Mouse (Mus musculus): ENCODE data around the gene Krtcap3. TPM values are rescaled to one million over a fixed set of nuclear protein-coding genes. Genes with fewer than 3 reads are reported as not detected.

The Krtcap3 gene
- polyA plus RNA-seq, 1 experiment = 56.2 TPM

- Histone ChIP-seq H3K27ac (ENCODE audit: control insufficient read depth, insufficient read depth, low read length) (no peak overlapping the region), H3K4me1 (replicated peaks; ENCODE audit: control insufficient read depth, insufficient read depth, low read length) (peaks cover 9% of the 10 kb centered on the region), H3K4me3 (ENCODE audit: control insufficient read depth, insufficient read depth, low read length) (no peak overlapping the region), H3K36me3 (ENCODE audit: control insufficient read depth, insufficient read depth, low read length) (no peaks in the 10 kb centered on the region), H3K27me3 (ENCODE audit: control insufficient read depth, insufficient read depth, low read length) (no peaks in the 10 kb centered on the region)
- no peak for DNase-seq
- TF ChIP-seq POLR2A (IDR thresholded peaks at IDR 0.05; ENCODE audit: control insufficient read depth, extremely low read depth, insufficient read depth, low read length, poor library complexity) (no peak), CTCF (IDR thresholded peaks at IDR 0.05; ENCODE audit: borderline replicate concordance, control insufficient read depth, extremely low read depth, insufficient read depth, low read length, poor library complexity) (no peak)
- 98% methylated on average over 9 of the region's 9 CpGs for WGBS
These were observed 28.8 kb upstream of the Krtcap3 start for GRCm38 (mm10) chr5:31222696-31223095.

DNA sequence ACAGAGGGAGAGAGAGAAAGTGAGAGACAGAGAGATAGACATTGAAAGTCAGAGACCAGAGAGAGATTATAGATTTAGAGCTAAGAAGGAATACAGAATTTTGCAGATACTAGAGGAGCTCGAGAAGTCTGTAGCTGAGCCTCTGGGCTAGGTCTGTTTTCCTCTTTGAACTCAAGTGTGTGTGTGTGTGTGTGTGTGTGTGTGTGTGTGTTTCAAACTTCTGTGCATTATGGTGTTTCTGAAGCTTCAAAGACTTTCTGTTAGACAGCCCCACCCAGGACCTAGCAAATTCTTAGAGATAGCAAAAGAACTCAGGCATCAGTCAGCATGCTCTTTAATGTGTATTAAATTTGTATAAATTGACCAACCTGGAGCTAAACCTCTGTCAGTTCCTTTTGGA, 24.9 kb upstream of the Krtcap3 start:
- no peaks in the 10 kb centered on the region for H3K36me3 ChIP-seq (ENCODE audit: control insufficient read depth, insufficient read depth, low read length)
- no peaks in the 10 kb centered on the region for H3K4me1 ChIP-seq (replicated peaks; ENCODE audit: control insufficient read depth, insufficient read depth, low read length)
- 56% methylated on average over 1 of the region's 1 CpGs for WGBS

GRCm38 (mm10) chr5:31240637-31241521, 10.6 kb upstream of the Krtcap3 start, which contains the start of the genes Nrbp1 and Gm9970:
Gene Nrbp1 (plus strand): TSS chr5:31240864.
Gene Gm9970 (minus strand): TSS chr5:31241232.
- peak; percentile 96 for DNase-seq
- TF ChIP-seq POLR2A (IDR thresholded peaks at IDR 0.05; ENCODE audit: control insufficient read depth, extremely low read depth, insufficient read depth, low read length, poor library complexity) = peak; percentile 97
- no peak for TF ChIP-seq CTCF (IDR thresholded peaks at IDR 0.05; ENCODE audit: borderline replicate concordance, control insufficient read depth, extremely low read depth, insufficient read depth, low read length, poor library complexity)
- Histone ChIP-seq H3K27me3 (ENCODE audit: control insufficient read depth, insufficient read depth, low read length) (no peaks in the 10 kb centered on the region), H3K4me3 (ENCODE audit: control insufficient read depth, insufficient read depth, low read length) (peak within 1 kb of the TSS; percentile 89), H3K4me1 (replicated peaks; ENCODE audit: control insufficient read depth, insufficient read depth, low read length) (peaks cover 8% of the 10 kb centered on the region), H3K27ac (ENCODE audit: control insufficient read depth, insufficient read depth, low read length) (peak within 1 kb of the TSS; percentile 58), H3K36me3 (ENCODE audit: control insufficient read depth, insufficient read depth, low read length) (peaks cover 21% of the 10 kb centered on the region)
- WGBS = under 1% methylated on average over 100 of the region's 103 CpGs

More for the DNA sequence above, 24.9 kb upstream of the Krtcap3 start:
- TF ChIP-seq CTCF (IDR thresholded peaks at IDR 0.05; ENCODE audit: borderline replicate concordance, control insufficient read depth, extremely low read depth, insufficient read depth, low read length, poor library complexity) (no peak), POLR2A (IDR thresholded peaks at IDR 0.05; ENCODE audit: control insufficient read depth, extremely low read depth, insufficient read depth, low read length, poor library complexity) (no peak)
- no peaks in the 10 kb centered on the region for H3K27me3 ChIP-seq (ENCODE audit: control insufficient read depth, insufficient read depth, low read length)
- H3K27ac ChIP-seq (ENCODE audit: control insufficient read depth, insufficient read depth, low read length) = no peak overlapping the region
- H3K4me3 ChIP-seq (ENCODE audit: control insufficient read depth, insufficient read depth, low read length) = no peak overlapping the region
- no peak for DNase-seq

- Histone ChIP-seq H3K36me3 (ENCODE audit: control insufficient read depth, insufficient read depth, low read length) (peaks cover 28% of the 10 kb centered on the region), H3K27me3 (ENCODE audit: control insufficient read depth, insufficient read depth, low read length) (no peaks in the 10 kb centered on the region), H3K4me1 (replicated peaks; ENCODE audit: control insufficient read depth, insufficient read depth, low read length) (peaks cover 8% of the 10 kb centered on the region), H3K4me3 (ENCODE audit: control insufficient read depth, insufficient read depth, low read length) (peak overlapping the region; percentile 89), H3K27ac (ENCODE audit: control insufficient read depth, insufficient read depth, low read length) (peak overlapping the region; percentile 29; the same call in 1 of the 2 replicates)
- no peak for DNase-seq
- TF ChIP-seq CTCF (IDR thresholded peaks at IDR 0.05; ENCODE audit: borderline replicate concordance, control insufficient read depth, extremely low read depth, insufficient read depth, low read length, poor library complexity) (no peak), POLR2A (IDR thresholded peaks at IDR 0.05; ENCODE audit: control insufficient read depth, extremely low read depth, insufficient read depth, low read length, poor library complexity) (no peak)
- WGBS = 2% methylated on average over 13 of the region's 13 CpGs
These were observed 9.9 kb upstream of the Krtcap3 start for GRCm38 (mm10) chr5:31241522-31242034.

- Histone ChIP-seq H3K27me3 (ENCODE audit: control insufficient read depth, insufficient read depth, low read length) (no peaks in the 10 kb centered on the region), H3K27ac (ENCODE audit: control insufficient read depth, insufficient read depth, low read length) (no peak overlapping the region), H3K4me3 (ENCODE audit: control insufficient read depth, insufficient read depth, low read length) (no peak overlapping the region), H3K4me1 (replicated peaks; ENCODE audit: control insufficient read depth, insufficient read depth, low read length) (peaks cover 8% of the 10 kb centered on the region), H3K36me3 (ENCODE audit: control insufficient read depth, insufficient read depth, low read length) (peaks cover 34% of the 10 kb centered on the region)
- 39% methylated on average over 10 of the region's 10 CpGs for WGBS
- TF ChIP-seq CTCF (IDR thresholded peaks at IDR 0.05; ENCODE audit: borderline replicate concordance, control insufficient read depth, extremely low read depth, insufficient read depth, low read length, poor library complexity) = no peak
- no peak for TF ChIP-seq POLR2A (IDR thresholded peaks at IDR 0.05; ENCODE audit: control insufficient read depth, extremely low read depth, insufficient read depth, low read length, poor library complexity)
- no peak for DNase-seq
These were observed 9.3 kb upstream of the Krtcap3 start for GRCm38 (mm10) chr5:31242191-31242590.

- 95% methylated on average over 4 of the region's 4 CpGs for whole genome bisulfite sequencing
- peaks cover 58% of the 10 kb centered on the region for H3K36me3 ChIP-seq (ENCODE audit: control insufficient read depth, insufficient read depth, low read length)
These were observed 775 bp upstream of the Krtcap3 start for GRCm38 (mm10) chr5:31250716-31251115.

More at GRCm38 (mm10) chr5:31250716-31251115, 775 bp upstream of the Krtcap3 start:
- no peaks in the 10 kb centered on the region for H3K27me3 ChIP-seq (ENCODE audit: control insufficient read depth, insufficient read depth, low read length)
- DNase-seq = no peak
- no peak overlapping the region for H3K27ac ChIP-seq (ENCODE audit: control insufficient read depth, insufficient read depth, low read length)
- H3K4me1 ChIP-seq (replicated peaks; ENCODE audit: control insufficient read depth, insufficient read depth, low read length) = 0 out of 2 replicates have a peak, but pooled peaks cover 2% of the 10 kb centered on the region
- TF ChIP-seq POLR2A (IDR thresholded peaks at IDR 0.05; ENCODE audit: control insufficient read depth, extremely low read depth, insufficient read depth, low read length, poor library complexity) (no peak), CTCF (IDR thresholded peaks at IDR 0.05; ENCODE audit: borderline replicate concordance, control insufficient read depth, extremely low read depth, insufficient read depth, low read length, poor library complexity) (no peak)
- H3K4me3 ChIP-seq (ENCODE audit: control insufficient read depth, insufficient read depth, low read length) = no peak overlapping the region
